Mouse (Mus musculus) thymus, adult 2 months (tissue): Measurements from ENCODE around the gene Cdk16.

Experiments used
- CTCF ChIP-seq: fragments of 200-500 bp; IDR thresholded peaks from 2 replicates; pipeline ENCODE4 v1.5.1; 2012; ENCODE audit warnings: mild to moderate bottlenecking, control low read depth, low read length, moderate library complexity, borderline replicate concordance; ENCODE audit not compliant: control insufficient read depth, poor library complexity, insufficient read depth; ENCODE audit errors: extremely low read depth
- POLR2A ChIP-seq: fragments of 200-500 bp; IDR thresholded peaks from 2 replicates; pipeline ENCODE4 v1.6.1; 2012; ENCODE audit warnings: mild to moderate bottlenecking, low read length, control low read depth, moderate library complexity; ENCODE audit not compliant: control insufficient read depth, poor library complexity, insufficient read depth; ENCODE audit errors: extremely low read depth

- TF ChIP-seq CTCF (no peak), POLR2A (peak; percentile 30; the same call in 1 of the 2 replicates)
Measured at GRCm38 (mm10) chrX:20704295-20705082, 16.7 kb downstream of the Cdk16 start.
